Mouse (Mus musculus): Measurements from ENCODE around the gene Cox6a1. TPM values are rescaled to one million over a fixed set of nuclear protein-coding genes. Genes with fewer than 3 reads are reported as not detected.
A peak's percentile ranks its signal among the peaks of the same experiment; 100 is the strongest.
"Not testable (repeated sequence)": the region's sequence is repeated elsewhere in the genome, so short reads cannot be mapped to it uniquely, and the experiment has no call there.

Gene Cox6a1
- total RNA-seq, 2 experiments from 2014 or later = 273 to 280 TPM

DNA sequence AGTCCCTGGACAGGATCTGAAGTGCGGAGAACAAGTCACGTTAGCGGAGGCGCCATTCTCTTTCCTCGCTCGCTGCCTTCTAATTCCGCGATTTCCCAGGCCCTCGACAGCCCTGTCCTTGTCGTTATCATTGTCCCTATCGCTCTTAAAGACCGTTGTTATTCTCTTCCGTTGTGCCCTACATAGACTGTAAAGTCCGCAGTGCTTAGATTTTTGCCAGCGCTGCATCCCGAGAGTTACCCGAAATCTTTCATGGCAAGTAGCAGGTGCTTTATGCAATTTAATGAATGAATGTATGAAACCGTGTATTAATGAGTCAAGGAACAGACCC lies 409 bp upstream of the Cox6a1 start:
- no peak for DNase-seq

DNA sequence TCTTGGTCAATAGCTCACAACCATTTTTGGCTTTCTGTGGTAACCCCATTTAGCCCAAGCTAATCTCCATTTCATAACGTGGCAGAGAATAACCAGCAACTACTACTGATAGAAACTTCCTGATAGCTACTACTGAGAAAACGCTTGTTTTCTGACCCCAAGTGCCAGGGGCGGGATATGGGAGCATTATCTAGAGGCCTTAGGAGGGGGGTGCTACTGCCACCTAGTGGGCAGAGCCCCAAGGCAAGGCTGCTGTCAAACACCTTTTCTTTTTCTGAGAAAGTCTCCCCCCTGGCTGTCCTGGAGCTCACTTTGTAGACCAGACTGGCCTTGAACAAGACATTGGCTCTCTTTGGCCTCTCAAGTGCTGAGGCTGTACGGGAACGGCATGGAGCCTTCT lies 1.2 kb downstream of the Cox6a1 start:
- peak; percentile 84 to 88 for DNase-seq

DNA sequence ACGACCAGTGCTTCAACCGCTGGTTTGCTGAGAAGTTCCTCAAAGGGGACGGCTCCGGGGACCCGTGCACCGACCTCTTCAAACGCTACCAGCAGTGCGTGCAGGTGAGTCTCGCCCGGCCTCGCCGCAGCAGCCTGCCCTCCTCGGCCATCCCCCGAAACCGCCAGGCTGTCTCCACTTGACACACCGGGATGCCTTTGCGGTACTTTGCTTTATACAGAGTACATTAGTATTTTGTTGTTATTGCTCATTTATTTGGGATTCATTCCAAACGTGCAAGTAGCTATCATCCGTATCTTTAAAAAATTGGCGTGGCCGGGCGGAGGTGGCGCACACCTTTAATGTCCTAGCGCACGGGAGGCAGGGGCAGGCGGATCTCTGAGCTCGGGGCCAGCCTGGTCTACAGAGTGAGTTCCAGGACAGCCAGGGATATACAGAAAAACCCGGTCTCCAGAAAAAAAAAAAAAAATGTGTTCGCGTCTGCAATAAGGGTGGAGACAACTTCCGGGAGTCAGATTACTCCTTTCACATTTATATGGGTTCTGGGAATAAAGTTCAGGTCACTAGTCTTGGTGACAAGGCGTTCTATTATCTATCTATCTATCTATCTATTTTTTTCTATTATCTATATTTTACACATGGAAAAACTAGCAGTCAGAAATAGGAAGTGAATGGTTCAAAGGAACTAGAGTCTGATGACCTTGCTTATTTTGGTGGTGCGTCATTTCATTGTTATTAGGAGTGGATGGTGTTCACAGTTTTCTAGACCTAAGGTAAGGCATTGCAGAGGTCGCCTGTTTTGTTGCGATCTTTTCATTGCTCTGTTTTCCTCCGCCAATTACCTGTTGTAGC lies 7.2 kb downstream of the Cox6a1 start:
- no peak for DNase-seq

DNA sequence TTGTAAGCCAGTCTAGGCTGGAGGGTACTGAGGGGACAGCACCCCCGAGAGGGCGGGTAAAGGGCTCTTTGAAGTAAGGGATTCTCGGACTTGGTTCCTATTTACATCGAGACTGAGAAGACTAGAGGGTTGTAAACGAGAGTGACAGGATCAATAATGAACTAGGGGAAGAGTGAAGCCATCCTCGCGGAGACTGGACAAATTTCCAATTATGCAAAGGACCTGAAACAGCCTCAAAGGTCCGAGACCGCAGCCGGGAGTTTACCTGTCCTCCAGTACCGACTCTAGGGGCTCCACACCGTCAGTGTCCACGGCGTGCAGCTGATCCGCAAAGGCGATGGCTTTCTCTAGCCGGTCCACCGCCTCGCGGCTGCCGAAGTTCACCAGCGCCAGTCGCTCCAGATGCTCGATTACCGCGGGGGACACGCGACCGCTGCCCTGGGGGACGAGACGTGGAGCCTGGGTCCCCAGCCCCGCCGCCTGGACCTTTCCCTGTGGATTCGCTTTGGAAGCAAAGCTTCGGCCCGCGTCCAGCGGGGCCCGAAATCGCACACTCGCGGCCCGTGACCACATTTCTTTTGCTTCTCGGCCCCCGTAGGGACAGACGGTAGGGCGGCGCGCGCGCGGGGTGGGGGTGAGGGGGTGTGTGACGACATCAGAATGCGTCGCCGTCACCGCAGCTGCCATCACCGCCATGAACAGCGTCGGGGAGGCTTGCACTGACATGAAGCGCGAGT lies 8.0 kb downstream of the Cox6a1 start, which contains the start of the genes Gatc and Triap1:
Gene Gatc (minus strand): TSS at position 602 of the 737 bp plus-strand sequence.
Gene Triap1 (plus strand): TSS at position 649 of the 737 bp plus-strand sequence.
- peak; percentile 90 to 93 for DNase-seq

- DNase-seq = no peak
Measured at GRCm38 (mm10) chr5:115340007-115340406, 8.8 kb downstream of the Cox6a1 start.

DNA sequence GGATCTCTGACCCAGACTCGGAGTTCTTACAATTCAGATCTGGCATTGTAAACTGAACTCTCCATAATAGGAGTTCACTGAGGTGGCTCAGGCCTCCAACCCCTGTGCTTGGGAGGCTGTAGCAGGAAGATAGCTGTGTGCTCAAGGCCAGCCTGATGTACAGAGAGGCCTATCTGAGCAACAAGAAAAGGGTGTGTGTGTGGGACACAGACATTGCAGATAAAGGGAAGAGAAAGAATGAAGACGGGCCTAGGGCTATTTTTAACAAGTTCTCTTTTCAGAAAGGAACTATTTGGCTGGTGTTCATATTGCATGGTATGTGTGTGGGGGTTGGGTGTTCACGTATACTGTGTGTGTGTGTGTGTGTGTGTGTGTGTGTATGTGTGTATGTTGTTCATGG lies 15.2 kb downstream of the Cox6a1 start:
- no peak for DNase-seq

- peak in 1 of 2 experiments; percentile 41 for DNase-seq
Measured at GRCm38 (mm10) chr5:115330955-115331354, 17.8 kb downstream of the Cox6a1 start.

GRCm38 (mm10) chr5:115327610-115328548 lies 20.9 kb downstream of the Cox6a1 start:
- DNase-seq = peak; percentile 34 to 56

- peak; percentile 96 to 97 for DNase-seq
Measured at GRCm38 (mm10) chr5:115326875-115327609, 21.7 kb downstream of the Cox6a1 start, which contains the start of gene Srsf9. Gene Srsf9 (plus strand): TSS chr5:115327177.

- no peak for DNase-seq
Measured at GRCm38 (mm10) chr5:115326256-115326831, 22.4 kb downstream of the Cox6a1 start.

GRCm38 (mm10) chr5:115319004-115319940 lies 29.5 kb downstream of the Cox6a1 start:
- DNase-seq = peak; percentile 82 to 86

GRCm38 (mm10) chr5:115317645-115318328 lies 31.0 kb downstream of the Cox6a1 start:
- DNase-seq = peak; percentile 35

DNA sequence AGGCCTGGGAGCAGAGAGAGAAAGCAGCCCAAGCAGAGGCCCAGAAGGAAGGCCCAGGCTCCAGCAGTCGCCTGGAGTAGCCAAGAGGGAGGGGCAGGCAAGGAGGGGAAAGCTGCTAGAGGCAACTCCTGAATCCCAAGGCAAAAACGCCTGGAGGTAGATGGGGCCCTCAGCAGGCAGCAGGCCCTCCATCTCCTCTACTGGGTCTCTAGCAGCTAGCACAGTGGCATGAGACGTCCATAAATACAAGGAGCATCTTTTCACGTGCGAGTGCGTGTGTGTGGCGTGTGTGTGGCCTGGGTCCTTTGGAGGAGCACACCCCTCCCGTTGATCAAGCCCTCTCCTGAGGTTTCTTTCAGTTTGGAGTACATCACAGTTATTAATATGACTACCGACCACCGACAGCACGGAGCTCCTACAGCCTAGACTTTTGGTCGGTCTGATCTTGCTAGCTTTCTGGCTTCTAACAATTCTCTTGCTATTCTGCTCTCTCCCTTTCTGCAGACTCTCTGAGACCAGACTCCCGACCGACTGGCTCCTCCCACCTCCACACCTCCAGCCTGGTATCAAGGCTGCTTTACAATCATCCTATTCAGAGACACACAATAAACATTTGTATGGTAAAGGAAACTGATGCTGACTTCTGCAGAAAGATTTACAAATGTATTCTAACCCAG lies 31.7 kb downstream of the Cox6a1 start:
- DNase-seq = no peak

GRCm38 (mm10) chr5:115313668-115313943 lies 35.2 kb downstream of the Cox6a1 start:
- no peak for DNase-seq

GRCm38 (mm10) chr5:115312816-115313667 lies 35.7 kb downstream of the Cox6a1 start:
- DNase-seq = no peak

GRCm38 (mm10) chr5:115312354-115312753 lies 36.4 kb downstream of the Cox6a1 start:
- DNase-seq = no peak

- DNase-seq = not testable (repeated sequence)
Measured at GRCm38 (mm10) chr5:115302190-115302589, 46.6 kb downstream of the Cox6a1 start.

DNA sequence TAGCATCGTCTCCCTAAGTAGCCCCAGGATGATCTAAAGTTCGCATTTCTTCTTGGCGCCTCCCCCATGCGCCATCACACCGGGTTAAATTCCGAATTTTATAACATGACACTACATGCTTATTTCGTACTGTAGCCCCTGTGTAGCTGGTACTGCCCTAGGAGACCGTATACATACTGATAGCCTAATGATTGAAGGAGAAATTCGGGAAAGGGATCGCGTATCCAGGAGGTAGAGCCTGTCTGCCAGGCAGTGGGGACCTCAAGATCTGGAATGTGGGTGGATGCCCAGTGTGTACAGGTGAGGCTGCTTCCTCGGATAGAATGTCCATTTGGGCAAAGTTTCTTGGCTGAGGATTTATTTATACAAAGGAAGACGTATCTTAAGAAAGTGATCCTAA lies 47.2 kb downstream of the Cox6a1 start:
- peak in 1 of 2 experiments; percentile 24 for DNase-seq

All from heart, adult 18-20 months (tissue).